18 mouse cellular contexts compared by ENCODE assay signal in the genomic region with DNA sequence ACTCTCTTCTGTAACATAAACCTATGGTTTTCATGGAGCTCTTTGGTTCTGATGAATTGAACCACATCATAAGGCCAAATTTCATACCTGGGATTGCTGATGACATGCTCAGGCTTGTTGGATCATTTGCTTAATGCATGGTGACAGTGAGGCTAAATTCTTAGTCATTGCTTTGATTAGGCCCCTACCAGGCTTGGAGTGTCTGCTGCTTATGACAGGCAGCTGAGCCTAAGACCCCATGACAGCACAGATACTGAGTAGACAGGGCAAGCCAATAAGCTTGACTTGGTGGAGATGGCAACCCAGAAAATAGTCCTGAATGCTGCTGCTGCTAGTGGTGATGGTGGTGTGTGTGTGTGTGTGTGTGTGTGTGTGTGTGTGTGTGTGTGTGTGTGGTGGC. TPM values are rescaled to one million over a fixed set of nuclear protein-coding genes. Genes with fewer than 3 reads are reported as not detected.
"Had no signal": no experiment of that assay in that cellular context is flagged by ENCODE, and none has a peak within 500 bp of the region (broad histone marks: within the 10 kb centered on the region; RNA-seq: fewer than 3 reads in every experiment).

No protein-coding gene starts in this region.

- H3K27ac ChIP-seq: lung, embryonic 15.5 days; macrophage; midbrain, embryonic 13.5 days; midbrain, embryonic 15.5 days; neural tube, embryonic 12.5 days; stomach, embryonic 15.5 days; stomach, postnatal 0 days had no signal

- H3K4me1 ChIP-seq: megakaryocyte, embryonic 14.5 days; neural tube, embryonic 12.5 days; stomach, embryonic 15.5 days had no signal

- DNase-seq: liver, postnatal 0 days; lung, adult 2 months; lung, postnatal 14 days; lung, postnatal 36 days; right cerebral cortex, postnatal 14 days; thymus, adult 2 months; thymus, postnatal 25 days; thymus, postnatal 4 days had no signal

- H3K4me3 ChIP-seq: lung, embryonic 15.5 days; megakaryocyte, embryonic 14.5 days; midbrain, embryonic 13.5 days; midbrain, embryonic 15.5 days; neural tube, embryonic 12.5 days; stomach, embryonic 15.5 days had no signal

RNA-seq across cellular contexts. Expression of gene Gli3, which starts 47.9 kb away (rescaled TPM):
- total RNA-seq: monocyte, adult 5-6 weeks; neutrophil, adult 5-6 weeks had no signal
- polyA plus RNA-seq: macrophage had no signal
